Mouse (Mus musculus) lung, adult 2 months (tissue): ENCODE results near the gene Fhad1.

Source experiments
- CTCF ChIP-seq: fragments of 200-500 bp; IDR thresholded peaks from 2 replicates; pipeline ENCODE4 v1.5.1; 2011; ENCODE audit warnings: mild to moderate bottlenecking, low read length, control low read depth; ENCODE audit not compliant: insufficient read depth
- POLR2A ChIP-seq: fragments of 200-500 bp; IDR thresholded peaks from 2 replicates; pipeline ENCODE4 v1.6.1; 2011; ENCODE audit warnings: low read depth, mild to moderate bottlenecking, control low read depth, low read length, borderline replicate concordance; ENCODE audit errors: extremely low read depth

DNA sequence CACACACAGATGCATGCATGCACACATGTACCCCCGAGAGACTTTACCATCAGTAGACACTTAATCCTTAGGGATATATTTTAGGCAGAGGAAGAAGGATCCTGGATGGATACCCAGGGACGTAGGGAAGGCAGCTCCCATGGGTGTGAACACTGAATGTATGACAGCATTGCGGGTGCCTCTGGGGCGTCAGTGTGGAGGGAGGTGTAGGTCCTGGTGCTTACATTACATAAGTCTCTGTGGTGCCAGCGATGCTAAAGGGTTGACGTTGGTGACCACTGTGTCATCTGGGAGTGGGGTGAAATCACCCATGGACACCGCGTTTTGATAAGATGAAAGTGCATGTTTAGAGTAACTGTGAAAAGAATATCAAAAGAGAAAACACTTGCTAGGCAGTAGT, 54.8 kb downstream of the Fhad1 start:
- TF ChIP-seq POLR2A (no peak), CTCF (no peak)
